Mouse (Mus musculus) right cerebral cortex, postnatal 4 days (tissue): ENCODE measurements at regions not wholly inside any gene's neighbourhood (a gene's known extent, or its start where the extent isn't known, plus 50 kb on each side); places are given as distances from the start of the nearest gene placed in this dataset.

ENCODE experiments used
- DNase-seq: peaks from one replicate; pipeline ENCODE4 v3.0.0-alpha.2; 2022

GRCm38 (mm10) chr17:7623392-7623791, 203.7 kb downstream of the Fndc1 start:
- DNase-seq, result no peak

GRCm38 (mm10) chr17:7621262-7621661, 205.8 kb downstream of the Fndc1 start:
- no peak for DNase-seq

GRCm38 (mm10) chr17:7620166-7620565, 206.9 kb downstream of the Fndc1 start:
- no peak for DNase-seq

GRCm38 (mm10) chr17:7619641-7620040, 207.5 kb downstream of the Fndc1 start:
- no peak for DNase-seq

DNA sequence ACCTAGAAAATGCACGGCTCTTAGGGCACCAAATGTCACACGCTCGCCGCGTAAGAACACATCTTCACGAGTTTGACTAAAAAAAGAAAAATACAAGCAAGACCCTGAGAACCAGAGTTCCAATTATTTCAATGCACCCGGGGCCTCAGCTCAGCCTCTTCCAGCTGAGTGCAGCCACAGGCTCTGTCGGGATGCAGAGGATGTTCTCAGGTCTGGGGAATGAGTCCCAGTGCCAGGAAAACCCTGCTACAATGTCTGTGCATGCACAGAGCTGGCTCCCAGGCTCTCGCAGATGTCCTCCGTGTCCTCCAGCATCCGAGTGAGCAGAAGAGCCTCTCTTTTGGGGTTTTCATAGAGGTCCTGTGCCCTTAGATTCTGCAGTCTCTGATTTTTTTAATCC, 219.1 kb downstream of the Fndc1 start:
- DNase-seq, result no peak

- no peak for DNase-seq
These were observed 219.7 kb downstream of the Fndc1 start for GRCm38 (mm10) chr17:7607431-7607830.

DNA sequence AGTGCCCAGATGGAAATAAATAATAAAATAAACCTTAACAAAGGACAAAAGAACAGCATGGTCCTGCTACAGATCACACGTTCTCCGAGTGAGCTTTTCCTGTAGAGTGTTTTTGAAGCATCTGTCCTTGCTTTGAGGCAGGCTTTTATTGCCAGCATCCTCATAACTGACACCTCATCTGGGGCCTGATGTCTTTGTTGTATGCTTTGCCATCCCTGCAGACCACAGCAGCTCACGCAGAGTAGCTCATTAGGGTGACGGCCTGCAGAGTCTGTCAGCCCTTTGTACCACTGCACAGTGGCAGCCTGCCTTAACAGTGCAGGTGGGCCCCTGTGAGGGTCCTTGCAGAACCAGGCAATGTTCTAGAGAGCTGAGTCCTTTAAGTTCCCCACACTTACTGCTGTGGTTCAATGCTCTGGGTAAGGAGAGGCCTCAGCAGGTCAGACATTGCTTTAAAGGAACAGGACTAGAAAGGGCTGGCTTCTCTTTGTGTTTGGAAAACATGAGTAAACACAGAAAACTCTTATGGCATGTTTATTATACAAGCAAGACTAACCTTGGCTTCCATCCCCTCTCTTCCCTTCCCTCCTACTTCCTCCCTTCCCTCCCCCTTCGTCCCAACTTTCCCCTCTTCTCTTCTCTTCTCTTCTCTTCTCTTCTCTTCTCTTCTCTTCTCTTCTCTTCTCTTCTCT, 219.7 kb upstream of the Unc93a2 start:
- no peak for DNase-seq

DNA sequence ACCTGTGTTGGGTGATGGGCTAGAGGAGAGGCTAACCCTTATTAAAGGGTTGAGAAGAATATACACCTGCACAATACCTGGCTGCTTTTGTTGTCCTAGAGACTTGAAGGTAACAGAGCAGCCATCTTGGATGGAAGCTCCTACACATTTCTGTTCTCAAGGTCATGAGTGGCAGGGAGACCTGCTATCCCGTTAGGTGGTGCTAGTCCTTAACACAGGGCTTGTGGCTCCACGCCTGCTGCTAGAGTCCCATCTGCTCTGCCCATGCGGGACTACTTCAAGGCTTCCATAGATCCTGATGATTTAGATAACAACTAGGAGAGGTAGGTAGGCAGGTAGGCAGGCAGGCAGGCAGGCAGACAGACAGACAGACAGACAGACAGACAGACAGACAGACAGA, 218.8 kb upstream of the Unc93a2 start:
- no peak for DNase-seq

DNA sequence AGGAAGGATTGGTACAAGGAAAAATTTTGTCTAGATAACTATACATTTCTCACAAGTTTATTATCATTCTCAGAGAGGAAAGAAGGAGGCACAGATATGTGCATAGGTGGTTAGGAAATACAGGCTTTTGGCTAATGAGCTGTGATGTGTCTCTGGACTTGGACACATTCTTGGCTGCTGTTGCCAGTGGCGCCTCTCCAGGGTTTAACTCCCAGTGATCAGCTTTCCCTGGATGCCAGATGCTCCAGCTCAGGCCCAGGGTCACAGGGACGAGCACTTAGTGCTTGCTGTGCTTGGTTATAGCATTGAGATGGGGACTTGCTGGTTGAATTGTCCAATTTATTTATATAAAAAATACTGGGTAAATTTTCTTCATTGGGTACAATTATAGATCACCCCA, 215.3 kb upstream of the Unc93a2 start:
- no peak for DNase-seq

DNA sequence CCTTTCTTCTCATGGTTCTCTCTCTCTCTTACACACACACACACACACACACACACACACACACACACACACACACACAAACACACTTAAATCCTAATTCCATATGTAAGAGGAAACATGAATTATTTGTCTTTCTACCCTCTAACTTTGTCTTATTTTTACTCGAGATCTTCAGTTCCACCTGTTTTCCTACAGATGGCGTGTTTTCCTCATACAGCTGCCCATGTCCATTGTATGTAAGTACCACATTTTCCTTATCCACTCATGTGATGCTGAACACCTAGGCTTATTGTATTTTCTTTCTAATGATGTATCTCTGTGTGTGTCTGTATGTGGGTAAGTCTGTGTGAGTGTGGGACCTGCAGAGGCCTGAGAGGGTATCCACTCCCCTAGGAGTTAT, 212.2 kb upstream of the Unc93a2 start:
- DNase-seq, result no peak

DNA sequence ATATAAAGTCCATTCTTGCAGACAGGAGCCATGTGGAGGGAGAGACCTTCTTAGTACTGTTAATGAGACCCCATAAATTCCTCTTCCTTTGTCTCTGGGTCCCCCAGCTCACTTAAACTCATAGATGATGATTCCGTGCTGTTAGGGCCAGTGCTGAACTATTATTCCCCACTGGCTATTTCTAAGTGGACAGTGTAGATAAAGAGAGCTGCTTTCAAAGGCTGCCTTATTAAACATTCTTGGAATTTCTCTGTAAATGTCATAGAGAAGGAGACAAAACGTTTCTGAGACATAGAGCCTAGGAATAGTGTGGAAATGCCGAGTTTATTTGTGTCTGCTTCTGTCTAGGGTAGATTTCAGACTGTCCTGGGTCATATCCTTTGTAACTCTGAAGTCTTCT, 209.5 kb upstream of the Unc93a2 start:
- no peak for DNase-seq

GRCm38 (mm10) chr17:7592491-7592890, 207.2 kb upstream of the Unc93a2 start:
- DNase-seq, result no peak

- no peak for DNase-seq
These were observed 197.7 kb upstream of the Unc93a2 start for GRCm38 (mm10) chr17:7582866-7583398.

DNA sequence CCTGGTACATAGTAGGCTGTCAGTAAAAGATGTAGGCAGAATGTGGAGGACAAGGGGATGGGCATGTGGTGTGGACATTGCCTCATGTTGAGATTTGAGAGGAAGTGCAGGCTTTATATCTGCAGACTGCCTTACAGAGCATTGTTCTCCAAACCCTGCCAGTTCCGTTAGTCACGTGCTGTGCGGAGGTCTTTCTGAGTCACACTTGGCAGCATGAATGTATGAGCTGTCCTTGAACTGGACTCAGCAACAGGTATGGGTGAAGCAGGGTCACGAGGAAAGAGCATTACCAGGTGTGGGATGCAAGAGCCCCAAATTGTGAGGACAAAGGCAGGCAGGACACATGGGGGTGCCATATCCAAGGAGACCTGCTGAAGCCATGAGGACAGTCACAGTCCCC, 193.8 kb upstream of the Unc93a2 start:
- DNase-seq, result no peak

DNA sequence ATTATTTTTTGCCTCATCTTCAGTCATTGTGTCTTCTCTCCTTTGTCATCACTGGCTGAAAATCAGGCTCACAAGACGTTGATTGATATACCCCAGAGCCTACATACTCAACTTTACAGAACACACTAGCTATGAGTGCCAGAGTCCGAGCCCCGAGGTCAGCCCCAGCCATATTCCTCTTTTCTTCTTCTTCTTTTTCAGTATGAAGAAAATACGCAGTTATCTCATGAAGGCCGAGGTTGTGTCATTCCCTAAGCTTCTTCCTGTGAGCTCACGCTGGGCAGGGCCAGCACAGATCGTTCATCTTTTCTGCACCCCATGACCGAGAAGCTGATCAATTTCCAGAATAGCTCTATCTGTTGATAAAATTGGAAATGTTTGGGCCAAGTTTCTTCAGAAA, 192.7 kb upstream of the Unc93a2 start:
- no peak for DNase-seq

GRCm38 (mm10) chr17:7577227-7577626, 192.0 kb upstream of the Unc93a2 start:
- DNase-seq, result peak; percentile 31

DNA sequence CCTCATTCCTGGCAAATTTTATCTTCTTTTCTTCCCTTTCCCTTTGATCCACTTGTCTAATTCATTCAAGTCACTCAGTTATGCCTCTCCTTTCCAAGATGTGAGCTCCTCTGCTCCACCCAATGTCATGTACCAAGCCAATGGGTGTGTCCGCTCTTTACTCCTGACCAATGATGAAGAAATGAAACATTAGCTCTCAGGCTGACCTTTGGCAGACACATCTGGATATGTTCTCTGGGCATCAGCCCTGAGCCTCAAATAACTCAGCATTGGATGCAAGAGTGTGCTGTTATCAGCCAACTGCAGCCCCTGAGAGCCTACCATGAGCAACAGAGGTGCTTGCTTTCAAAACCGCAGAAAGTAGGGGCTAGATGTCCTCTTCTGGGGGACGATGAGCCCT, 186.2 kb upstream of the Unc93a2 start:
- DNase-seq, result no peak

GRCm38 (mm10) chr17:7568482-7568881, 183.2 kb upstream of the Unc93a2 start:
- no peak for DNase-seq

- no peak for DNase-seq
These were observed 180.5 kb upstream of the Unc93a2 start for GRCm38 (mm10) chr17:7565771-7566170.

DNA sequence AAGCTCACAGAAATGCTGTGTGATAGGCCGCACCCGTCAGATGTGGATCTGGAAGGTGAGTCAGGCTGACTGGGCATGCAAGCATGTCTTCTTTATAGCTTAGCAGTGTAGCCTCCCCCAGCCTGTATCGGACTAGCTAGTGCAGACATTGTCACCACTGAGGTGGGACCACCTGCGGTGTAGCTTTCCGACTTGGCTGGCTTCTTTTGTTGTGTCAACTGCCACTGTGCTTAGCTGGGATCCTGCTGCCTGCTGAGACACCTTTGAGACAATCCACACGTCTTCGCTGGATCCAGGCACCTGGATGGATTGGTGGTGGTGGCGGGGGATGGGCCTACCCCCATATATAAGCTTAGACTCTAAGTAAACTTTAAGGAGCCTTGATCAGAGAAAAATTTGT, 177.7 kb upstream of the Unc93a2 start:
- DNase-seq, result no peak

- DNase-seq, result no peak
These were observed 163.2 kb upstream of the Unc93a2 start for GRCm38 (mm10) chr17:7548456-7548855.

DNA sequence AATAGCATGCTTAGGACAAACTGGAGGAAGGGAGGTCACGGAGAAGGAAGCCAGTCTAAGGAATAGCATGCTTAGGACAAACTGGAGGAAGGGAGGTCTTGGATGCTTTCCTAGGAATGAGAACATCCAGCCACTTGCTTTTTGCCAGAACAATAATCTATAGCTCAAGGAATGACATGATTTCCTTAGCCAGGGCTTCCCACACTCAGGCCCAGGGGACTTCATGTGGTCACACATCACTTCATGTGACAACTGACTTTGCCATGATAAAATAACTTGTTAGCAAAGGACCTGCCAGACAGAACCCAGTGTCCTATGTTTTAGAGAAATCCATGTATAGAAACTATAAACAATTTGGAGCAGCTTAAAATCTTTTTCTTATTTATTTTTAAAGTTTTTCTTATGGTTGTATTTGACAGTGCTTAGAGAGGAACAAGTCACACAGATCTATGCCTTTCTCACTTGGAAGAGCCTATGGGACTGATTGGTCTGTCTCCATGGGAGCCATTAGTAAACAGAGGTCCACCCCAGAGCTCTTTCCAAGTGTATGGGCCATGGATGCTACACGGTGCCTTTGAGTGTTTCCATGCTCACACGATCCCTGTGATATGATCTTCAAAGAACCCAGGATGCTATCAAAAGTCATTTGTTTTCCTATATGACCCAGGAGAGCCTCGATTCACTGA, 153.3 kb upstream of the Unc93a2 start:
- DNase-seq, result no peak

GRCm38 (mm10) chr17:7537618-7538266, 152.5 kb upstream of the Unc93a2 start:
- DNase-seq, result no peak

GRCm38 (mm10) chr17:7537210-7537609, 151.9 kb upstream of the Unc93a2 start:
- DNase-seq, result no peak
